Mouse (Mus musculus) heart, embryonic 13.5 days (tissue): ENCODE results near the gene Eps8l3. TPM values are rescaled to one million over a fixed set of nuclear protein-coding genes. Genes with fewer than 3 reads are reported as not detected.
A peak's percentile ranks its signal among the peaks of the same experiment; 100 is the strongest.

Source experiments
- ATAC-seq: fragments of 200-750 bp; cut with Nextera tagmentation; 2 replicates; pipeline ENCODE4 v1.8.0; 2017; ENCODE audit warnings: moderate TSS enrichment; ENCODE audit not compliant: insufficient number of reproducible peaks, low FRiP score, low TSS enrichment; ENCODE audit errors: extremely low read depth
- H3K27ac ChIP-seq: fragments of 300-500 bp; sonication (generic); replicated peaks from 2 replicates; pipeline ENCODE4 v1.5.1; 2015; ENCODE audit warnings: moderate library complexity, mild to moderate bottlenecking, inconsistent platforms
- H3K27me3 ChIP-seq: fragments of 300-500 bp; sonication (generic); replicated peaks from 2 replicates; pipeline ENCODE4 v1.6.1; 2015; ENCODE audit warnings: mild to moderate bottlenecking, inconsistent platforms
- H3K36me3 ChIP-seq: fragments of 300-500 bp; sonication (generic); 2 replicates; pipeline ENCODE4 v1.6.1; 2015; ENCODE audit warnings: mild to moderate bottlenecking, inconsistent platforms
- H3K4me1 ChIP-seq: fragments of 300-500 bp; sonication (generic); 2 replicates; pipeline ENCODE4 v1.6.1; 2015; ENCODE audit warnings: inconsistent platforms
- H3K4me2 ChIP-seq: fragments of 300-500 bp; sonication (generic); 2 replicates; pipeline ENCODE4 v1.6.1; 2015; ENCODE audit warnings: inconsistent platforms, mild to moderate bottlenecking, moderate library complexity
- H3K4me3 ChIP-seq: fragments of 300-500 bp; sonication (generic); 2 replicates; pipeline ENCODE4 v1.5.1; 2015; ENCODE audit warnings: moderate library complexity, mild to moderate bottlenecking, inconsistent platforms
- H3K9ac ChIP-seq: fragments of 300-500 bp; sonication (generic); 2 replicates; pipeline ENCODE4 v1.6.1; 2015; ENCODE audit warnings: inconsistent platforms, mild to moderate bottlenecking, moderate library complexity
- H3K9me3 ChIP-seq: fragments of 300-500 bp; sonication (generic); 2 replicates; pipeline ENCODE4 v1.6.1; 2016; ENCODE audit warnings: inconsistent platforms
- WGBS: fragments of 180-500 bp; shearing (Covaris S2); methylation state at CpG from one replicate; pipeline ENCODE4 v1.1.7; 2015; ENCODE audit warnings: mixed read lengths; 5-methylcytosine and 5-hydroxymethylcytosine counted together
- polyA plus RNA-seq: library from polyadenylated mRNA; unstranded; fragments of >200 nt; fragmentation: Nextera tagmentation; extraction: Ambion mirVana; gene quantifications from 2 replicates; pipeline ENCODE4 v1.2.1, GENCODE M21; 2015

The Eps8l3 gene
- polyA plus RNA-seq, 1 experiment from 2014 or later: not detected

DNA sequence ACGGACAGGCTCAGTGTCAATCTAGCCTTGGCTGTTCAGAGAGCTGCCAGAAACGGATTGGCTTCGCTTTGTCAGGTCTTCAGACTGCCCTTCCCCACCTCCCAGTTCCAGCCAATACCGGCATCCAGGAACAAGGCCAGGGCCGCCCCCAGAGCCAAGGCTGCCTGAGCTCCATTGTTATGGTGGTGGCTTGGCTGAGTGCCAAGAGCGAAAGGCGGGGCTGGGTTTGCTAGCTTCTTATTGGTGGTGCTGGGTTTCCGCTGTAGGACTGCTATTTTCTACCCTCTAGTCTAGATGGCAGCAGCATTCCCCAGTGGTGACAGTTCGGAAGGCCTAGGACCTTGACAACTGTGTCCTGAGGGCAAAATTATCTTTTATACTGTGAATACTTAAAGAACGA lies 54.6 kb downstream of the Eps8l3 start, which contains the start of gene Gstm7:
TSS of gene Gstm7 (minus strand) at position 148 of the 400 bp plus-strand sequence.
- 4% methylated on average over 10 of the region's 10 CpGs for WGBS
- peak; percentile 80 for ATAC-seq
- H3K9me3 ChIP-seq: no peaks in the 10 kb centered on the region
- peak within 1 kb of the TSS; percentile 71 for H3K27ac ChIP-seq
- H3K4me3 ChIP-seq: peak within 1 kb of the TSS; percentile 48
- H3K4me2 ChIP-seq: peak within 1 kb of the TSS; percentile 69
- H3K4me1 ChIP-seq: peaks cover 25% of the 10 kb centered on the region
- peak within 1 kb of the TSS; percentile 75 for H3K9ac ChIP-seq
- peaks cover 11% of the 10 kb centered on the region for H3K27me3 ChIP-seq
- no peaks in the 10 kb centered on the region for H3K36me3 ChIP-seq

DNA sequence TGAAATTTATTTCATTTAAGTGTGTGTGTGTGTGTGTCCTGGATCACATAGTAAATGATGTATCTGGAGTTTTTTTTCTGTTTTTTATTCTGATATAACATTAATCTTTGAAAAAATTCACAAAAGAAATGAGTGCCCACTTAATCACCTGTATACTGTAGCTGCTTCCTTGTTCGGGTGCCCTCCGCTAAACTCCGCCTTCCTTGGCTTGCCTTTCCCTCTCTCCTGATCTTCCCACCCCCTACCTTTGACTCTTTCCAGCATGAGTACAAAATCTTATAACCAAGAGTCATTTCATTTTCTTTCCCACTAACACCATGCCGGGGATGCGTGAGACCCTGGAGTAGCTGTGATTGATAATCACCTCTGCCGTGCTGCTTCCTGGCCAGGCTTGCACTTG lies 55.1 kb downstream of the Eps8l3 start:
- Histone ChIP-seq H3K9me3 (no peaks in the 10 kb centered on the region), H3K4me1 (peaks cover 25% of the 10 kb centered on the region), H3K4me3 (no peak overlapping the region), H3K9ac (no peak overlapping the region; the same call in 1 of the 2 replicates), H3K4me2 (no peak overlapping the region; the same call in 1 of the 2 replicates), H3K36me3 (no peaks in the 10 kb centered on the region), H3K27ac (peak overlapping the region; percentile 54; the same call in 1 of the 2 replicates), H3K27me3 (peaks cover 11% of the 10 kb centered on the region)
- no peak for ATAC-seq
- WGBS: 67% methylated on average over 6 of the region's 6 CpGs

DNA sequence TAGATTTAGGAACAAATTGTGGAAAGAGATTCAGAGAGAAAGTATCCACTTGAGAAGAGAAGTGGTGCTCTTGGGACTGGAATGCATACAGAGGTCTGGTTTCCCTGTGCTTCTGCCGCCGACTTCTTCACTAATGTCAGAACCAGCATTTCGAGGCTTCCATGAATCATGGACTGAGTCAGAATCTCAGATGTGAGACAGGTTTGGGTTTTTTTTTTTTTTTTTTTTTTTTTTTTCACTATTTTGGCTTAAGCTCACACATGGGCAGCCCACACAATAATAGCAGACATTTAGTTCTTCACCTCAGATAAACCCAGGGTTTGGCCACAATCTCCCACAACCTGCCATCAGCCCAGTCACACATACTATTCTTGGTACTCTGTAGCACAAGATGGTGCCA lies 58.2 kb downstream of the Eps8l3 start:
- H3K27ac ChIP-seq: no peak overlapping the region
- no peaks in the 10 kb centered on the region for H3K36me3 ChIP-seq
- H3K9me3 ChIP-seq: no peaks in the 10 kb centered on the region
- WGBS: 42% methylated on average over 3 of the region's 3 CpGs
- no peak overlapping the region for H3K4me2 ChIP-seq
- no peak overlapping the region for H3K4me3 ChIP-seq
- peaks cover 19% of the 10 kb centered on the region for H3K27me3 ChIP-seq
- H3K9ac ChIP-seq: no peak overlapping the region
- H3K4me1 ChIP-seq: peaks cover 28% of the 10 kb centered on the region
- ATAC-seq: no peak

DNA sequence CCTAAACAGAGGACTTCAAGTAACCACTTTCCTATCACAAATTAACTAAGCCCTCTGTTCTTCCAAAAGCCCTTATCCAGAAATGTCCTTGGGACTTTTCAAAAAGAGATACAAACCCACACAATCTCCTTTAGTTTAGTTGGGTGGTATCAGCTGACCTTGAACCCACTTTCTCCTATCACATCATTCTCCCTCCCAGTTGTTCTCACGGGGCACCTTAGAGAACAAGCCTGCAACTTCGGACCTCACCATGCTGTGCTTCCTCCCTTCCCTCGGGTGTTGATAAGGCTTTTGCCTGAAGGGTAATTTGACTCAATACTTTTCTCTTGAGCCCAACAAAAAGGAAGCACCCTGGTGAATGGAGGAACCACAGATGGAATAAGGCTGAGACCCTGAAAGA lies 58.9 kb downstream of the Eps8l3 start:
- no peak overlapping the region for H3K4me2 ChIP-seq
- H3K27me3 ChIP-seq: peaks cover 19% of the 10 kb centered on the region
- H3K36me3 ChIP-seq: no peaks in the 10 kb centered on the region
- no peak overlapping the region for H3K4me3 ChIP-seq
- 25% methylated on average over 3 of the region's 3 CpGs for WGBS
- no peak overlapping the region for H3K27ac ChIP-seq
- H3K9ac ChIP-seq: no peak overlapping the region
- peaks cover 34% of the 10 kb centered on the region for H3K4me1 ChIP-seq
- no peak for ATAC-seq
- H3K9me3 ChIP-seq: no peaks in the 10 kb centered on the region

DNA sequence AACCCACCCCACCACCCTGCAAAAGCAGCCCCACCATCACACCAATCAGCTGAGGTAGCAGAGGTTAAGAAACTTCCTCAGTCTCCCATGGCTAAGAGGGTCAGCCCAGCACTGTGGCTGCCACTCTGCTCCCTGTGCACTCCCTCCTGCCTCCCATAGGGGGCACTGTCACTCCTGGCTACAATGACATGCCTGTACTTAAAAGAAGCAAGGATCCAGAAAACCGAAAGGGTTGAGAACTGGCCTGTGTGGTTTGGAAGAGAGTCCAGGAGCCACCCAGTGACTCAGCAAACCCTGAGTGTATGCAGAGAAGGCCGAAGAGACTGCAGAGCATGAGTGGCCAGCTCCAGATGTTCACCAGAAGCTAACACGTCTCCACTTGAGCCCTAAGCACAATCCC lies 62.4 kb downstream of the Eps8l3 start:
- H3K27me3 ChIP-seq: peaks cover 12% of the 10 kb centered on the region
- no peak for ATAC-seq
- WGBS: 58% methylated on average over 3 of the region's 3 CpGs

DNA sequence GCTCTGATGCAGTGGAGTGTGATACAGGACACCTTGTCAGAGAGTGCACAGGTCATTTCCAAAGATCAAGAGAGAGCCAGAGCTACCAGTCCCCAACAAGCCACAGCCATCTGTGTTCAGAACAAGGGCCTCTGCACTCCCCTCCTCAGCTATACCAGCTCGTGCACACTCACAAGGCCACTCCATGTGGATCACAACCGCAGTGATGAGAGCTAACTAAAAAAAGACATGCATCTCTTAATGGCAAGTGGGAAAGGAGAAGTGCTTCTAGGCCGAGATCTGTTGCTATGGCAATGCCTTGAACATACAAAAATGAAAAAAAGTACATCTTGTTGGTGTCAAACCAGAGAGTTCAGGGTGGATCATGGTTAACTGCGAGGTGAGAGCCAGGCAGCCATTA lies 62.8 kb downstream of the Eps8l3 start:
- H3K27ac ChIP-seq: no peak overlapping the region
- ATAC-seq: no peak
- H3K9me3 ChIP-seq: no peaks in the 10 kb centered on the region
- H3K4me2 ChIP-seq: no peak overlapping the region
- no peak overlapping the region for H3K9ac ChIP-seq
- no peaks in the 10 kb centered on the region for H3K36me3 ChIP-seq
- WGBS: 68% methylated on average over 4 of the region's 4 CpGs
- H3K4me3 ChIP-seq: no peak overlapping the region
- H3K4me1 ChIP-seq: peaks cover 35% of the 10 kb centered on the region
- peaks cover 10% of the 10 kb centered on the region for H3K27me3 ChIP-seq

More for the DNA sequence above, 62.4 kb downstream of the Eps8l3 start:
- Histone ChIP-seq H3K36me3 (no peaks in the 10 kb centered on the region), H3K4me3 (no peak overlapping the region), H3K9ac (no peak overlapping the region), H3K27ac (no peak overlapping the region), H3K4me2 (no peak overlapping the region), H3K9me3 (no peaks in the 10 kb centered on the region), H3K4me1 (peaks cover 35% of the 10 kb centered on the region)

DNA sequence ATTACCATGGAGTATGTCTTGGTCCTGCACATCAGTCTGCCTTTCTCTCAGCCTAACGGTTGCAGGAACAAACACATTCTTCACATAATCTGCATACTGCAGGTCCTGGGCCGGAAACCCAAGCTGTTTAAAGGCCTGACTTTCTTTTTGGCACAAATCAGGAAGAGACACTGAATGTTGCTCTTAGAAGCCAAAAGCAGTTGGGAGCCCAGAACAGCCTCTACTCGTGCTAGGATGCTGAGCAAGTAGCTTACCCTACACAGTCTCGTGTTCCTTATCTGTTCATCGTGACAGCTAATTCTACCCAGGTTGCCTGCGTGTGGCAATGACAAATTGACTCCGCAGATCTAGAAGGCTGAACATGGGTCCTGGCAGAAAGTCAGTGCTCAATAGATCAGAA lies 63.5 kb downstream of the Eps8l3 start:
- Histone ChIP-seq H3K27me3 (peaks cover 10% of the 10 kb centered on the region), H3K9me3 (no peaks in the 10 kb centered on the region), H3K4me1 (peaks cover 29% of the 10 kb centered on the region), H3K4me2 (no peak overlapping the region), H3K27ac (no peak overlapping the region), H3K36me3 (no peaks in the 10 kb centered on the region), H3K9ac (no peak overlapping the region), H3K4me3 (no peak overlapping the region)
- ATAC-seq: no peak
- WGBS: 38% methylated on average over 7 of the region's 7 CpGs

DNA sequence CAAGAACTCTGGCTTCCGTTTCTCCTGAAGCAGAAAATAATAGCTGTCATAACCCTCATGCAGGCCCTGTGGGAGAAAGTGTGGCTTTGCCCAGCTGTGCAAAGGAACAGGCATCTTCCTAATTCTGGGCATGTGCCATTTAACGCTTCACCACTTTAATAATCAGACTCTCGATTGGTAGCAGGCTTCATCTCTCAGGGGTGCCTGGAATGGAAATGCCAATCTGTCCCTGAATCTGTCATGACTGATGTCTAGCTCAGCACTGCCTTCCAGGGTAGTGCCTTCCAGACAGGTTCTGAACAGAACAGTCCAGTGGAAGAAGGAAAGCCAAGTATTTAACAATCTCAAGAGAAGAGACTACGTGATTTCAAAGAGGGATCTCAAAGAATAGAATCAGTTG lies 64.2 kb downstream of the Eps8l3 start:
- whole genome bisulfite sequencing: 64% methylated on average over 4 of the region's 4 CpGs
- peaks cover 22% of the 10 kb centered on the region for H3K4me1 ChIP-seq
- H3K27me3 ChIP-seq: peaks cover 10% of the 10 kb centered on the region
- no peaks in the 10 kb centered on the region for H3K9me3 ChIP-seq
- H3K9ac ChIP-seq: 0 out of 2 replicates have a peak overlapping the region, but pooled peaks have one; percentile 7
- H3K4me2 ChIP-seq: no peak overlapping the region
- H3K27ac ChIP-seq: no peak overlapping the region
- no peaks in the 10 kb centered on the region for H3K36me3 ChIP-seq
- H3K4me3 ChIP-seq: no peak overlapping the region
- ATAC-seq: no peak

Other genes starting within 250 kb of the Eps8l3 start
- gene Gm10961, start 245.9 kb upstream of the Eps8l3 start, polyA plus RNA-seq: not detected in 2 replicates
- gene Strip1, start 245.5 kb upstream of the Eps8l3 start, polyA plus RNA-seq: 36.3 and 37.3 TPM in 2 replicates
- gene Ahcyl1, start 180.7 kb upstream of the Eps8l3 start, polyA plus RNA-seq: 45.8 and 48.9 TPM in 2 replicates
- gene Csf1, start 116.8 kb upstream of the Eps8l3 start, polyA plus RNA-seq: 8.3 and 11.6 TPM in 2 replicates
- gene Gstm5, start 18.6 kb downstream of the Eps8l3 start, polyA plus RNA-seq: 131 and 139 TPM in 2 replicates
- gene Gstm7, start 54.6 kb downstream of the Eps8l3 start, polyA plus RNA-seq: 14.6 and 15.9 TPM in 2 replicates
- gene Gstm6, start 66.5 kb downstream of the Eps8l3 start, polyA plus RNA-seq: 9.5 and 11.5 TPM in 2 replicates
- 0.50 TPM in 1 of 2 replicates, not detected in the other for gene Gstm3, start 92.1 kb downstream of the Eps8l3 start, polyA plus RNA-seq
- 52.9 and 53.5 TPM in 2 replicates for gene Gstm2, start 109.2 kb downstream of the Eps8l3 start, polyA plus RNA-seq
- gene Gstm1, start 140.7 kb downstream of the Eps8l3 start, polyA plus RNA-seq: 44.3 and 50.5 TPM in 2 replicates
- 15.2 and 16.4 TPM in 2 replicates for gene Gstm4, start 167.7 kb downstream of the Eps8l3 start, polyA plus RNA-seq
- gene Ampd2, start 209.4 kb downstream of the Eps8l3 start, polyA plus RNA-seq: 29.4 and 30.3 TPM in 2 replicates
- 0.20 and 1.3 TPM in 2 replicates for gene Gnat2, start 215.6 kb downstream of the Eps8l3 start, polyA plus RNA-seq